Mouse (Mus musculus): ENCODE measurements around the gene Megf11. TPM values are rescaled to one million over a fixed set of nuclear protein-coding genes. Genes with fewer than 3 reads are reported as not detected.

Gene Megf11
- total RNA-seq, 2 experiments from 2014 or later, result 0.27 to 0.31 TPM

DNA sequence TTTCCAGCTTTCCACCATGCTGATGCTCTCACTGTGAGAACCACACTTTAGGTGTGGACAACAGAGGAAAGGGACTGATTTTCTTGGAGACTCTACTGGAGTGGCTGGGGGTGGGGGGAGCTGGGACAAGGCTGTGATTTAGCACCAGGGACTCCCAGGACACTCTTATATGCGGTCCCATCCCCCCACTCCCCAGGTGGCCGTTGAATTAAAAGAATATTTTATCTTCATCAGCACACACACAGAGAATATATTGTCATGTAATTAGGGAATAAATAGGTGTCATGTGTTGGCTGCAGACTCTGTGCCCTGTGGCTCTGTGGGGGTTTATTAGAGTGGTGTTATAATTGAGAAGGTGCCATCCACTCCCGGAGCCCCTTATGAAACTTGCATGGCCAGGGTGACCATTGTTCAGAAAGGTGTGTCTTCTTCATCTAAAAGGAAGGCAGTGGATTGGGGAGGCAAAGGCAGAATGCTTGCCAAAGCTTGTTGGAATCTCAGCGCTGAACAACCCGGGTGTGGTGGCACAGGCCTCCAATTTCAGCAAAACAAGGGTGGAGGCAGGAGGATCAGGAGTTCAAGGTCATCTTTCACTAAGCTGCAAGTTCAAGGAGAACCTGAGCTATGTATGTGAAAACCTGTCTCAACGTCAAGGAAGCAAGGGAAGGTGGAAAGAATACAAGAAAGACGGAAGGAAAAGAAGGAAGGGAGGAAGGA lies 4.3 kb downstream of the Megf11 start:
- intact Hi-C loops (cut with DNase I; ENCODE audit: low total_unique reads), result no loop called here
- DNase-seq, result no peak

- DNase-seq, result peak; percentile 60
- intact Hi-C loops (cut with DNase I; ENCODE audit: low total_unique reads), result loop anchor here (2.0 kb wide), 1 partner anchor 247 kb away; no protein-coding TSS in a partner anchor
Observed at GRCm38 (mm10) chr9:64393914-64394596, 8.6 kb downstream of the Megf11 start.

GRCm38 (mm10) chr9:64395238-64395920 lies 10.0 kb downstream of the Megf11 start:
- intact Hi-C loops (cut with DNase I; ENCODE audit: low total_unique reads), result no loop called here
- DNase-seq, result no peak

- intact Hi-C loops (cut with DNase I; ENCODE audit: low total_unique reads), result no loop called here
- no peak for DNase-seq
Observed at GRCm38 (mm10) chr9:64397108-64397507, 11.7 kb downstream of the Megf11 start.

- DNase-seq, result no peak
- intact Hi-C loops (cut with DNase I; ENCODE audit: low total_unique reads), result no loop called here
Observed at GRCm38 (mm10) chr9:64399121-64399520, 13.7 kb downstream of the Megf11 start.

DNA sequence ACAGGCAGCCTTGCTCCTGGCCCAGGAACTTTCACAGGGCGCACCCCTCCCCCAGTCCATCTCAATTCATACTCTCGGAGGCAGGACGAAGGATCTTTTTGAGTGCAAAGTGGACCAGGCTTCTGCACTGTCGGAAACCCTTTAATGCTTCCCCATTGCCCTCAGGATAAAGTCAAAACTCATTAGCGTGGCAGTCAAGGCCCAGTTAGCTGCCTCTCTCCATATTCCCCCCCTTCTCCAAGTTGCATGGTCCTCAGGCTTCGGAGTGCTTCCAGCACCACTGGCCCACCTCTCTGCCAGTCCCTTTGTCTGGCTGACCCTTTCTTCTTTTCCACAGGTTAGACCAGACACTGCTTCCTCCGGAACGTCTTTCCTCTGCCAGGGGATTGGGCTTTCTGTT lies 16.7 kb downstream of the Megf11 start:
- DNase-seq, result no peak
- intact Hi-C loops (cut with DNase I; ENCODE audit: low total_unique reads), result no loop called here

GRCm38 (mm10) chr9:64406841-64407240 lies 21.4 kb downstream of the Megf11 start:
- peak; percentile 1 for DNase-seq
- intact Hi-C loops (cut with DNase I; ENCODE audit: low total_unique reads), result no loop called here

GRCm38 (mm10) chr9:64407390-64407970 lies 22.1 kb downstream of the Megf11 start:
- no peak for DNase-seq
- intact Hi-C loops (cut with DNase I; ENCODE audit: low total_unique reads), result no loop called here

DNA sequence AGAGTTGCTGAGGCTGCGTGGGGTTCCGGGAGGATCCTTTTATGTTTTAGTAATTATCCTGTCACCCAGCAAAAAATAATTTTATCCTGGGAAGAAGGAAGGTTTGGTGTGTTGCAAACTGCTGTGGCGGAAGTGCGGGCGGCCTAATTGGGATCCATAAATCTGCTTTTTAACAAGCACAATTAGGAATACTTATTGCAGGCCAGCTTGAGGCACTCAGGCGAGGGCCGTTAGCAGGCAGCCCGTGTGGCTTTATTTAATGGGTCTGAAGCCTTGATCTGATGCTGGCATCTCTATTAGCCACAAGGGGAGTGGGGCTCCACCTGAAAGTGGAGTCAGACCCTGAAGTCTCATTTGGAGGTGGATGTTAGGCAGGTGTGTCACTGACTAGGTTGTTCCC lies 23.4 kb downstream of the Megf11 start:
- no peak for DNase-seq
- intact Hi-C loops (cut with DNase I; ENCODE audit: low total_unique reads), result no loop called here

DNA sequence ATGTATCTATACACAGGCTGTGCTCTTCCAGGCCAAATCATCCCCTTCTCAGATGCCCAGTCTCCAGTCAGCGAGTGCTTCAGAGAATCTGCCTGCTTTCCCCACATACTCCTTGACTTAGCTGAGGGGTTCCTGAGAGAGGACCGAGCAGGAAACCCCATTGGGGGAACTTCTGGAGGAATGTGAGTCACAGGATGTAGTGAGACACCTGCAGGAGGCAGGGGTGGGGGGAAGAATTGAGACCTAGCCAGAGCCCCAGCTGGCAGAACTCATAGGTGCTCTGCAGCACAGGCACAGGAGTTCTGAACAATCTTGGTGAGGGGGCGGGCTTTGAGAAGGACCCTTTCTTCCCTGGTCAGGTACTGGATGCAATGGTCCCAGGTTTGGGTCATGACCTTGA lies 35.0 kb downstream of the Megf11 start:
- intact Hi-C loops (cut with DNase I; ENCODE audit: low total_unique reads), result no loop called here
- DNase-seq, result no peak

DNA sequence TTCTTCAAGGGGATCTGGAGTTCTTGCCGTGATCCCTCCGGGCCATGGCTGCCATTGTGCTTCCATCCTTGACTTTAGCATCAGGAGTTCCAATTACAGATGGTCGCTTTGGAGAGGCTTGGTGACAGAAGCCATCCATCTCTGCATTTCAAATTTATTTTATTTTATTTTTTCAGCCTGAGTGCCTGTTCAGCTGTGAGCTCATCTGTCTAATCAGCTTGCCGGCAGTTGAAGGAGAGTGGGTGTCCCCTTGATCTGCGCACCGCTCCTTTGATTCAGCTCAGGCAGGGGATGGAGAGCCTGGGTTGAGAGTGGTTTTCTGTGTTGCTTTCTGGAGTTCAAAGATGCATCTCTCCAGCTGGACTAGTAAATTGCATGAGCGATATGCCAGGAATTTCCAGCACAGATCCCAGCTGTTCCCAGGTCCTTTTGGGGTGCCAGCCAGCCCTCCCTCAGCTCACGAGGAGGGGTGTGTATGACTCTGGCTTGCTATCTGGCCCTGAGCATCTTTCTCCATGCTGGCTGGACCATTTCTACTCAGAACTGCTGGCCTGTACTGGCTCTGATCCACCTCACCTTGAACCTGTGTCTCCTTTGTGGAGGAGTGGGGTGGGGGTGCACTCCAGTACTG lies 36.7 kb downstream of the Megf11 start:
- intact Hi-C loops (cut with DNase I; ENCODE audit: low total_unique reads), result no loop called here
- no peak for DNase-seq

DNA sequence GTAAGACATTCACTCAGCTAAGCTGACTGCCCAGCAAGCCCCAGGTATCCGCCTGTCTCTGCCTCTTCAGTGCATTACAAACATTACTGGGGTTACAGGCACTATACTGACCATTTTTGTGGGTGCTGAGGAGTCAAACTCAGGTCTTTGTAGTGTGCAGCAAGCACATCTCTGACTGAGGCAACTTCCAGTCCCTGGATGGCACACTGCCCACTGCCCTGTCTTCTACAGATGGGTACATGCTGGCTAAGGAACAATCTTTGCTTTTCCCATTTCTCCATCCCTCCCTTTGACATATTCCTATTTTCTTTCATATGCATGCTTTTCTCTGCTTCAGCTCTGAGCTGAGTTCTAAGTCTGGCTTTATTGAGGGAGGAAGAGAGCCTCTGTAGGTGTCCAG lies 38.5 kb downstream of the Megf11 start:
- intact Hi-C loops (cut with DNase I; ENCODE audit: low total_unique reads), result no loop called here
- no peak for DNase-seq

- DNase-seq, result no peak
- intact Hi-C loops (cut with DNase I; ENCODE audit: low total_unique reads), result no loop called here
Observed at GRCm38 (mm10) chr9:64436121-64436520, 50.7 kb downstream of the Megf11 start.

GRCm38 (mm10) chr9:64440101-64440500 lies 54.7 kb downstream of the Megf11 start:
- intact Hi-C loops (cut with DNase I; ENCODE audit: low total_unique reads), result no loop called here
- no peak for DNase-seq

- intact Hi-C loops (cut with DNase I; ENCODE audit: low total_unique reads), result no loop called here
- DNase-seq, result no peak
Observed at GRCm38 (mm10) chr9:64445981-64446380, 60.6 kb downstream of the Megf11 start.

- no peak for DNase-seq
- intact Hi-C loops (cut with DNase I; ENCODE audit: low total_unique reads), result no loop called here
Observed at GRCm38 (mm10) chr9:64447070-64447469, 61.6 kb downstream of the Megf11 start.

GRCm38 (mm10) chr9:64447522-64447921 lies 62.1 kb downstream of the Megf11 start:
- intact Hi-C loops (cut with DNase I; ENCODE audit: low total_unique reads), result no loop called here
- DNase-seq, result peak; percentile 65

- no peak for DNase-seq
- intact Hi-C loops (cut with DNase I; ENCODE audit: low total_unique reads), result no loop called here
Observed at GRCm38 (mm10) chr9:64452769-64453168, 67.3 kb downstream of the Megf11 start.

DNA sequence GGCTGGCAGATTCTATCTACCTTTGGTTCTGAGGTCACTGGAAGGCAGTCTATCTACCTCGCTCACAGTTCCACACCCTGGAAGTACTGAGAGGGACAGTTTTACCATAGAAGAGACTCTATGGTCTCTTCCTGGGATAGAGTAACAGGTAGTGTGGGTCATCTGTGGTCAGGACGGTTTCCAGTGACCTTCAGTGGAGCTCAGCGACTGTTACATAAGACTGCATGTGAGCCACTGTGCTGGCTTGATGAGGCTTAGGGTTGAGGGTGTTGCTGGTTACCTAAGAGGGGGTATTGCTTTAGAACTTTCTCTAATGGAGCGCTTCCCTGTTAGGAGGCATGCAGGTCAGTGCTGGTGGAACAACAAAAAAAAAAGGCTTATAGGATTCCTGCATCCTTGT lies 68.8 kb downstream of the Megf11 start:
- DNase-seq, result no peak
- intact Hi-C loops (cut with DNase I; ENCODE audit: low total_unique reads), result no loop called here

DNA sequence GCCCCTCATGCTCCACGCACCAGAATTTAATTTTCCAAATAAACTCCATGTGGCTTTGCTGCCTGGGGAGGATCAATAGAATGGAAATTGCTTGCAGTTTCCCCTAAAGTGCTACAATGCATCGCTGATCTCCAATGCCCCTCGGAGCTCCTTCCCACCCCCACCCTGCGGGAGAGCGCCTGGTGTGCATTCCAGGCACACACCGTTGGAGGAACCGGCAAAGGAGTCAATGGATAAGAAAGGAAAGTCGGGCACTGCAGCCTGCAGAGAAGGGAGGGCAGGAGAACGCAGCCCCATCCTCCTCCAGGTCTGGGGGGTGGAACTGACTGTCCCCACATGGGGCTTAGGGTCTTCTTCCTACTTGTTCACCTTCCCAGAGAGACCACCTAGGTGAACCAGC lies 70.5 kb downstream of the Megf11 start:
- no peak for DNase-seq
- intact Hi-C loops (cut with DNase I; ENCODE audit: low total_unique reads), result no loop called here

All from gastrocnemius, postnatal 14 days (tissue).